Mouse (Mus musculus) testis, adult 2 months (tissue): ENCODE measurements around the gene Gm43064.

ENCODE experiments used
- CTCF ChIP-seq: fragments of 200-500 bp; IDR thresholded peaks from 2 replicates; pipeline ENCODE4 v1.5.1; 2012; ENCODE audit warnings: low read depth, mild to moderate bottlenecking, inconsistent platforms, low read length, moderate library complexity; ENCODE audit not compliant: control insufficient read depth, insufficient read depth, insufficient replicate concordance
- POLR2A ChIP-seq: fragments of 200-500 bp; IDR thresholded peaks from 2 replicates; pipeline ENCODE4 v1.6.1; 2012; ENCODE audit warnings: low read depth, mild to moderate bottlenecking, inconsistent platforms, low read length, moderate library complexity; ENCODE audit not compliant: control insufficient read depth

GRCm38 (mm10) chr3:103850644-103851363, 41.4 kb downstream of the Gm43064 start:
- TF ChIP-seq CTCF (no peak), POLR2A (no peak)
